Mouse (Mus musculus) gastrocnemius, adult 8-10 months (tissue): Measurements from ENCODE around the gene Crisp1. TPM values are rescaled to one million over a fixed set of nuclear protein-coding genes. Genes with fewer than 3 reads are reported as not detected.

Experiments
- DNase-seq, 2 experiments: peaks; one replicate each; pipeline ENCODE4 v3.0.0; 2022; ENCODE audit warnings: low spot score in 2 of 2
- total RNA-seq, 4 experiments: library from RNA; stranded (reverse); gene quantifications; 2 replicates each; pipeline ENCODE4 v1.2.4; 2022

The Crisp1 gene
- not detected for total RNA-seq

GRCm38 (mm10) chr17:40319062-40319461, at the start of gene Crisp1:
TSS of gene Crisp1 (minus strand) at chr17:40319207.
- no peak for DNase-seq

GRCm38 (mm10) chr17:40342497-40343009, 23.5 kb upstream of the Crisp1 start:
- no peak for DNase-seq

- DNase-seq = no peak
Observed at GRCm38 (mm10) chr17:40285435-40285834, 33.6 kb downstream of the Crisp1 start.

GRCm38 (mm10) chr17:40275519-40275918, 43.5 kb downstream of the Crisp1 start:
- DNase-seq = no peak

GRCm38 (mm10) chr17:40274906-40275470, 44.0 kb downstream of the Crisp1 start:
- no peak for DNase-seq

GRCm38 (mm10) chr17:40252487-40252886, 66.5 kb downstream of the Crisp1 start:
- DNase-seq = no peak

Other genes with a start within 250 kb of the Crisp1 start
- not detected for gene AC192777.2, start 223.8 kb downstream of the Crisp1 start, total RNA-seq
- gene Pgk2, start 110.6 kb downstream of the Crisp1 start, total RNA-seq = not detected
- gene Crisp3, start 76.9 kb downstream of the Crisp1 start, total RNA-seq = not detected
- not detected for gene Esp8, start 200.8 kb upstream of the Crisp1 start, total RNA-seq
- gene Esp6, start 242.3 kb upstream of the Crisp1 start, total RNA-seq = not detected